Mouse (Mus musculus) myocyte (in vitro differentiated cells): ENCODE measurements at regions not wholly inside any gene's neighbourhood (a gene's known extent, or its start where the extent isn't known, plus 50 kb on each side); places are given as distances from the start of the nearest gene placed in this dataset.

Experiments
- CEBPB ChIP-seq: IDR thresholded peaks from 2 replicates; pipeline ENCODE4 v1.6.1; 2011; ENCODE audit warnings: mild to moderate bottlenecking, moderate library complexity; ENCODE audit not compliant: poor library complexity, insufficient read depth, severe bottlenecking
- E2F4 ChIP-seq: IDR thresholded peaks from one replicate; pipeline ENCODE4 v1.6.1; 2011; ENCODE audit warnings: mild to moderate bottlenecking, control low read depth, moderate library complexity; ENCODE audit not compliant: insufficient read depth
- MAX ChIP-seq: IDR thresholded peaks from one replicate; pipeline ENCODE4 v1.6.1; 2011; ENCODE audit warnings: low read depth, mild to moderate bottlenecking, control low read depth
- MYOD1 ChIP-seq, 3 experiments: IDR thresholded peaks; one replicate each; pipeline ENCODE4 v1.6.1; 2011; ENCODE audit warnings: control low read depth in 2 of 3, low read depth in 2 of 3, mild to moderate bottlenecking in 2 of 3, moderate library complexity in 1 of 3; ENCODE audit not compliant: insufficient read length in 2 of 3, control insufficient read depth in 1 of 3
- MYOG ChIP-seq, 3 experiments: IDR thresholded peaks; one replicate each; pipeline ENCODE4 v1.6.1; 2011; ENCODE audit warnings: control low read depth in 2 of 3, low read depth in 2 of 3, mild to moderate bottlenecking in 2 of 3; ENCODE audit not compliant: insufficient read length in 2 of 3, control insufficient read depth in 1 of 3, insufficient read depth in 1 of 3
- POLR2A ChIP-seq: IDR thresholded peaks from one replicate; pipeline ENCODE4 v1.6.1; 2011; ENCODE audit warnings: low read depth, mild to moderate bottlenecking, control low read depth, moderate library complexity; ENCODE audit not compliant: insufficient read length
- POLR2AphosphoS2 ChIP-seq: IDR thresholded peaks from one replicate; pipeline ENCODE4 v1.6.1; 2011; ENCODE audit warnings: low read depth, control low read depth; ENCODE audit not compliant: insufficient read length
- SRF ChIP-seq: IDR thresholded peaks from one replicate; pipeline ENCODE4 v1.6.1; 2011; ENCODE audit warnings: low read depth; ENCODE audit not compliant: control insufficient read depth, insufficient read length
- TCF12 ChIP-seq: IDR thresholded peaks from one replicate; pipeline ENCODE4 v1.6.1; 2011; ENCODE audit warnings: mild to moderate bottlenecking, control low read depth; ENCODE audit not compliant: poor library complexity, insufficient read depth, severe bottlenecking
- USF1 ChIP-seq: IDR thresholded peaks from one replicate; pipeline ENCODE4 v1.6.1; 2011; ENCODE audit warnings: low read depth, mild to moderate bottlenecking, control low read depth, moderate library complexity

DNA sequence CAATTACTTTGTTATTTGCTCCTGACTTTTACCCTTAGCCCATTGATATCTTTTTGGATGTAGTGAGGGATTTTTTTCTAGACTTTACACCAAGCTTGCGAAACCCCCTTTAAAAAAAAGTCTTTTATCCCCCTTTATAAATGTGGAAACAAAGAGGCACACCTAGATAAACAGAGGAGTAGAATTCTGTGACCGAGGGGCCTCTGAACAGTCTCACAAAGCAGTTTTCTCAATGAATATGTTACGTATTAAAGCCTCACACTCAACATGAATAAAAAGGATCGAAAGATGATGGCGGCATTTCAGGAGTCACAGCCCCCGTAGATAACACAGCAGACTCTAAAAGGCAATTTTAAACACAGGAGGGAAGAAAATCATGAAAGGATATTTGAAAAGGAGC is 104.2 kb downstream of the Fgf9 start:
- TF ChIP-seq TCF12 (no peak), POLR2A (no peak), E2F4 (no peak), USF1 (no peak), POLR2AphosphoS2 (no peak), CEBPB (no peak), MYOD1 (IDR thresholded peaks at IDR 0.05; ENCODE audit: control insufficient read depth in 1 of 3, insufficient read length in 2 of 3, low read depth in 2 of 3) (no peak), MYOG (IDR thresholded peaks at IDR 0.05; ENCODE audit: control insufficient read depth in 1 of 3, insufficient read depth in 1 of 3, insufficient read length in 2 of 3, low read depth in 2 of 3) (no peak), MAX (no peak), SRF (no peak)
